Mouse (Mus musculus): ENCODE results near the gene Insl5.

GRCm38 (mm10) chr4:103039838-103040191 is 13.2 kb upstream of the Insl5 start:
- no peak for TF ChIP-seq POLR2A (IDR thresholded peaks at IDR 0.05; ENCODE audit: insufficient read length, low read depth)
- no peak for TF ChIP-seq REST (IDR thresholded peaks at IDR 0.05; ENCODE audit: insufficient read depth, insufficient read length)
- no peak for TF ChIP-seq MYOG (IDR thresholded peaks at IDR 0.05; ENCODE audit: control insufficient read depth in 1 of 3, insufficient read depth in 1 of 3, insufficient read length in 2 of 3, low read depth in 2 of 3)

Measured in myocyte (in vitro differentiated cells).